Mouse (Mus musculus) midbrain, embryonic 15.5 days (tissue): ENCODE measurements around the gene Ccpg1. TPM values are rescaled to one million over a fixed set of nuclear protein-coding genes. Genes with fewer than 3 reads are reported as not detected.

Experiments used
- ATAC-seq: fragments of 200-750 bp; cut with Nextera tagmentation; replicated peaks from 2 replicates; pipeline ENCODE4 v1.8.0; 2017; ENCODE audit warnings: moderate TSS enrichment
- H3K27ac ChIP-seq: fragments of 300-500 bp; sonication (generic); 2 replicates; pipeline ENCODE4 v1.5.1; 2015; ENCODE audit warnings: mild to moderate bottlenecking, inconsistent platforms
- H3K27me3 ChIP-seq: fragments of 300-500 bp; sonication (generic); replicated peaks from 2 replicates; pipeline ENCODE4 v1.6.1; 2015; ENCODE audit warnings: inconsistent platforms
- H3K36me3 ChIP-seq: fragments of 300-500 bp; sonication (generic); replicated peaks from 2 replicates; pipeline ENCODE4 v1.6.1; 2015; ENCODE audit warnings: inconsistent platforms
- H3K4me1 ChIP-seq: fragments of 300-500 bp; sonication (generic); 2 replicates; pipeline ENCODE4 v1.6.1; 2015; ENCODE audit warnings: inconsistent platforms
- H3K4me2 ChIP-seq: fragments of 300-500 bp; sonication (generic); 2 replicates; pipeline ENCODE4 v1.6.1; 2015; ENCODE audit warnings: inconsistent platforms, mild to moderate bottlenecking, moderate library complexity
- H3K4me3 ChIP-seq: fragments of 300-500 bp; sonication (generic); 2 replicates; pipeline ENCODE4 v1.5.1; 2015; ENCODE audit warnings: mild to moderate bottlenecking, inconsistent platforms
- H3K9ac ChIP-seq: fragments of 300-500 bp; sonication (generic); 2 replicates; pipeline ENCODE4 v1.6.1; 2015; ENCODE audit warnings: mild to moderate bottlenecking, inconsistent platforms
- H3K9me3 ChIP-seq: fragments of 300-500 bp; sonication (generic); 2 replicates; pipeline ENCODE4 v1.6.1; 2016; ENCODE audit warnings: inconsistent platforms
- WGBS: fragments of 180-500 bp; shearing (Covaris S2); methylation state at CpG from one replicate; pipeline ENCODE4 v1.1.7; 2015; ENCODE audit warnings: mixed read lengths; 5-methylcytosine and 5-hydroxymethylcytosine counted together
- polyA plus RNA-seq: library from polyadenylated mRNA; unstranded; fragments of >200 nt; fragmentation: Nextera tagmentation; extraction: Ambion mirVana; gene quantifications from 2 replicates; pipeline ENCODE4 v1.2.1, GENCODE M21; 2015

Ccpg1 gene
- polyA plus RNA-seq, 1 experiment from 2014 or later, result 46.2 TPM

- Histone ChIP-seq H3K4me2 (no peak overlapping the region), H3K9ac (no peak overlapping the region), H3K4me3 (no peak overlapping the region), H3K27ac (no peak overlapping the region), H3K9me3 (no peaks in the 10 kb centered on the region), H3K4me1 (no peaks in the 10 kb centered on the region), H3K36me3 (peaks cover 16% of the 10 kb centered on the region; the same call in 1 of the 2 replicates), H3K27me3 (no peaks in the 10 kb centered on the region)
- no peak for ATAC-seq
- WGBS, result 91% methylated on average over 1 of the region's 1 CpGs
These were observed 45.2 kb downstream of the Ccpg1 start for GRCm38 (mm10) chr9:73030443-73030842.

- H3K27me3 ChIP-seq, result no peaks in the 10 kb centered on the region
- no peak overlapping the region for H3K4me2 ChIP-seq
- H3K27ac ChIP-seq, result no peak overlapping the region
- no peaks in the 10 kb centered on the region for H3K9me3 ChIP-seq
- no peaks in the 10 kb centered on the region for H3K4me1 ChIP-seq
- ATAC-seq, result no peak
- 80% methylated on average over 4 of the region's 4 CpGs for WGBS
- peaks cover 16% of the 10 kb centered on the region; the same call in 1 of the 2 replicates for H3K36me3 ChIP-seq
- no peak overlapping the region for H3K9ac ChIP-seq
- H3K4me3 ChIP-seq, result no peak overlapping the region
These were observed 46.2 kb downstream of the Ccpg1 start for GRCm38 (mm10) chr9:73031421-73031820.

- WGBS, result 98% methylated on average over 1 of the region's 1 CpGs
- no peak for ATAC-seq
- Histone ChIP-seq H3K9ac (no peak overlapping the region), H3K36me3 (peaks cover 16% of the 10 kb centered on the region; the same call in 1 of the 2 replicates), H3K4me2 (no peak overlapping the region), H3K9me3 (no peaks in the 10 kb centered on the region), H3K4me3 (no peak overlapping the region), H3K4me1 (peaks cover 2% of the 10 kb centered on the region), H3K27me3 (no peaks in the 10 kb centered on the region), H3K27ac (no peak overlapping the region)
These were observed 48.2 kb downstream of the Ccpg1 start for GRCm38 (mm10) chr9:73033406-73033805.

- no peaks in the 10 kb centered on the region for H3K36me3 ChIP-seq
- peak overlapping the region; percentile 93 for H3K27ac ChIP-seq
- WGBS, result under 1% methylated on average over 49 of the region's 49 CpGs
- peaks cover 19% of the 10 kb centered on the region for H3K4me1 ChIP-seq
- no peaks in the 10 kb centered on the region for H3K9me3 ChIP-seq
- H3K27me3 ChIP-seq, result no peaks in the 10 kb centered on the region
- peak overlapping the region; percentile 96 for H3K4me3 ChIP-seq
- ATAC-seq, result peak; percentile 93
- peak overlapping the region; percentile 93 for H3K9ac ChIP-seq
- peak overlapping the region; percentile 93 for H3K4me2 ChIP-seq
These were observed 54.2 kb downstream of the Ccpg1 start for GRCm38 (mm10) chr9:73039222-73039945.

- H3K9ac ChIP-seq, result peak within 1 kb of the TSS; percentile 93
- 34% methylated on average over 6 of the region's 6 CpGs for WGBS
- peak within 1 kb of the TSS; percentile 93 for H3K27ac ChIP-seq
- no peaks in the 10 kb centered on the region for H3K9me3 ChIP-seq
- no peaks in the 10 kb centered on the region for H3K36me3 ChIP-seq
- peak within 1 kb of the TSS; percentile 93 for H3K4me2 ChIP-seq
- no peak for ATAC-seq
- H3K4me3 ChIP-seq, result peak within 1 kb of the TSS; percentile 96
- H3K4me1 ChIP-seq, result peaks cover 26% of the 10 kb centered on the region
- H3K27me3 ChIP-seq, result no peaks in the 10 kb centered on the region
These were observed 54.9 kb downstream of the Ccpg1 start, which contains the start of gene Pigb for GRCm38 (mm10) chr9:73040080-73040479. Gene Pigb, minus strand, starts transcription at chr9:73040378.

GRCm38 (mm10) chr9:73044146-73045079 lies 59.2 kb downstream of the Ccpg1 start, which contains the start of gene Rab27a:
Gene Rab27a, plus strand, starts transcription at chr9:73044854.
- Histone ChIP-seq H3K9me3 (no peaks in the 10 kb centered on the region), H3K27ac (peak within 1 kb of the TSS; percentile 22), H3K4me2 (peak within 1 kb of the TSS; percentile 94), H3K4me3 (peak within 1 kb of the TSS; percentile 51), H3K36me3 (no peaks in the 10 kb centered on the region), H3K9ac (peak within 1 kb of the TSS; percentile 63), H3K4me1 (peaks cover 28% of the 10 kb centered on the region), H3K27me3 (no peaks in the 10 kb centered on the region)
- ATAC-seq, result peak; percentile 52
- 2% methylated on average over 41 of the region's 41 CpGs for WGBS

GRCm38 (mm10) chr9:73045204-73045603 lies 60.0 kb downstream of the Ccpg1 start:
- peaks cover 30% of the 10 kb centered on the region for H3K4me1 ChIP-seq
- H3K9me3 ChIP-seq, result no peaks in the 10 kb centered on the region
- 8% methylated on average over 7 of the region's 7 CpGs for WGBS
- H3K27me3 ChIP-seq, result no peaks in the 10 kb centered on the region
- H3K36me3 ChIP-seq, result no peaks in the 10 kb centered on the region
- no peak overlapping the region for H3K27ac ChIP-seq
- H3K4me3 ChIP-seq, result peak overlapping the region; percentile 51
- peak overlapping the region; percentile 63 for H3K9ac ChIP-seq
- ATAC-seq, result no peak
- H3K4me2 ChIP-seq, result peak overlapping the region; percentile 94

- Histone ChIP-seq H3K4me2 (peak overlapping the region; percentile 94), H3K9me3 (no peaks in the 10 kb centered on the region), H3K27ac (no peak overlapping the region), H3K9ac (no peak overlapping the region), H3K4me3 (0 out of 2 replicates have a peak overlapping the region, but pooled peaks have one; percentile 51), H3K27me3 (no peaks in the 10 kb centered on the region), H3K4me1 (peaks cover 26% of the 10 kb centered on the region), H3K36me3 (no peaks in the 10 kb centered on the region)
- ATAC-seq, result no peak
- WGBS, result 81% methylated on average over 10 of the region's 10 CpGs
These were observed 60.5 kb downstream of the Ccpg1 start for GRCm38 (mm10) chr9:73045711-73046110.

GRCm38 (mm10) chr9:73047906-73048305 lies 62.7 kb downstream of the Ccpg1 start:
- Histone ChIP-seq H3K9me3 (no peaks in the 10 kb centered on the region), H3K4me2 (no peak overlapping the region), H3K9ac (no peak overlapping the region), H3K4me3 (no peak overlapping the region), H3K4me1 (peaks cover 26% of the 10 kb centered on the region), H3K27me3 (no peaks in the 10 kb centered on the region), H3K36me3 (no peaks in the 10 kb centered on the region), H3K27ac (no peak overlapping the region)
- WGBS, result 94% methylated on average over 2 of the region's 2 CpGs
- ATAC-seq, result no peak

GRCm38 (mm10) chr9:73048927-73049326 lies 63.7 kb downstream of the Ccpg1 start:
- Histone ChIP-seq H3K4me1 (peaks cover 26% of the 10 kb centered on the region), H3K27me3 (no peaks in the 10 kb centered on the region), H3K9me3 (no peaks in the 10 kb centered on the region), H3K9ac (no peak overlapping the region), H3K4me2 (no peak overlapping the region), H3K27ac (no peak overlapping the region), H3K4me3 (no peak overlapping the region), H3K36me3 (no peaks in the 10 kb centered on the region)
- 7% methylated on average over 4 of the region's 4 CpGs for WGBS
- no peak for ATAC-seq

GRCm38 (mm10) chr9:73049833-73050232 lies 64.6 kb downstream of the Ccpg1 start:
- no peak for ATAC-seq
- H3K27ac ChIP-seq, result no peak overlapping the region
- H3K4me3 ChIP-seq, result no peak overlapping the region
- H3K4me1 ChIP-seq, result peaks cover 19% of the 10 kb centered on the region
- H3K27me3 ChIP-seq, result no peaks in the 10 kb centered on the region
- no peaks in the 10 kb centered on the region for H3K9me3 ChIP-seq
- WGBS, result 57% methylated on average over 5 of the region's 5 CpGs
- H3K36me3 ChIP-seq, result no peaks in the 10 kb centered on the region
- no peak overlapping the region for H3K4me2 ChIP-seq
- H3K9ac ChIP-seq, result no peak overlapping the region

GRCm38 (mm10) chr9:73050606-73051005 lies 65.4 kb downstream of the Ccpg1 start:
- Histone ChIP-seq H3K27me3 (no peaks in the 10 kb centered on the region), H3K27ac (no peak overlapping the region), H3K4me3 (no peak overlapping the region), H3K36me3 (no peaks in the 10 kb centered on the region), H3K4me1 (peaks cover 11% of the 10 kb centered on the region; the same call in 1 of the 2 replicates), H3K9ac (no peak overlapping the region), H3K4me2 (no peak overlapping the region), H3K9me3 (no peaks in the 10 kb centered on the region)
- WGBS, result 36% methylated on average over 8 of the region's 8 CpGs
- 0 out of 2 replicates have a peak, but pooled peaks have one; percentile 24 for ATAC-seq
